Mouse (Mus musculus) heart, embryonic 12.5 days (tissue): ENCODE data around the gene Suv39h2. TPM values are rescaled to one million over a fixed set of nuclear protein-coding genes. Genes with fewer than 3 reads are reported as not detected.

Experiments
- ATAC-seq: fragments of 200-750 bp; cut with Nextera tagmentation; 2 replicates; pipeline ENCODE4 v1.8.0; 2017; ENCODE audit warnings: moderate TSS enrichment, moderate library complexity; ENCODE audit not compliant: insufficient number of reproducible peaks, low FRiP score
- H3K27ac ChIP-seq: fragments of 300-500 bp; sonication (generic); 2 replicates; pipeline ENCODE4 v1.5.1; 2016; ENCODE audit warnings: mild to moderate bottlenecking, moderate library complexity; ENCODE audit not compliant: poor library complexity, severe bottlenecking
- H3K27me3 ChIP-seq: fragments of 300-500 bp; sonication (generic); replicated peaks from 2 replicates; pipeline ENCODE4 v1.6.1; 2016; ENCODE audit warnings: mild to moderate bottlenecking, moderate library complexity
- H3K36me3 ChIP-seq: fragments of 300-500 bp; sonication (generic); 2 replicates; pipeline ENCODE4 v1.6.1; 2016; ENCODE audit warnings: mild to moderate bottlenecking, moderate library complexity
- H3K4me1 ChIP-seq: fragments of 300-500 bp; sonication (generic); replicated peaks from 2 replicates; pipeline ENCODE4 v1.6.1; 2016; ENCODE audit warnings: mild to moderate bottlenecking
- H3K4me2 ChIP-seq: fragments of 300-500 bp; sonication (generic); 2 replicates; pipeline ENCODE4 v1.6.1; 2016; ENCODE audit warnings: mild to moderate bottlenecking, moderate library complexity
- H3K4me3 ChIP-seq: fragments of 300-500 bp; sonication (generic); 2 replicates; pipeline ENCODE4 v1.5.1; 2016; ENCODE audit warnings: mild to moderate bottlenecking
- H3K9ac ChIP-seq: fragments of 300-500 bp; sonication (generic); 2 replicates; pipeline ENCODE4 v1.6.1; 2016; ENCODE audit warnings: mild to moderate bottlenecking, moderate library complexity
- H3K9me3 ChIP-seq: fragments of 300-500 bp; sonication (generic); replicated peaks from 2 replicates; pipeline ENCODE4 v1.6.1; 2016; ENCODE audit warnings: mild to moderate bottlenecking, moderate library complexity
- WGBS: fragments of 180-500 bp; shearing (Covaris S2); methylation state at CpG from one replicate; pipeline ENCODE4 v1.1.7; 2016; 5-methylcytosine and 5-hydroxymethylcytosine counted together
- polyA plus RNA-seq: library from polyadenylated mRNA; unstranded; fragments of >200 nt; fragmentation: Nextera tagmentation; extraction: Ambion mirVana; gene quantifications from 2 replicates; pipeline ENCODE4 v1.2.1, GENCODE M21; 2016

The Suv39h2 gene
- polyA plus RNA-seq = 11.6 and 11.9 TPM in 2 replicates

GRCm38 (mm10) chr2:3474861-3475283 is at the start of gene Suv39h2:
Gene Suv39h2, minus strand, starts transcription at chr2:3475031.
- ATAC-seq = peak; percentile 99
- under 1% methylated on average over 42 of the region's 42 CpGs for whole genome bisulfite sequencing
- Histone ChIP-seq H3K36me3 (0 out of 2 replicates have a peak, but pooled peaks cover under 1% of the 10 kb centered on the region), H3K4me3 (peak within 1 kb of the TSS; percentile 77), H3K4me1 (peaks cover 5% of the 10 kb centered on the region), H3K9me3 (0 out of 2 replicates have a peak, but pooled peaks cover 6% of the 10 kb centered on the region), H3K9ac (peak within 1 kb of the TSS; percentile 87), H3K27ac (peak within 1 kb of the TSS; percentile 87), H3K4me2 (peak within 1 kb of the TSS; percentile 74), H3K27me3 (no peaks in the 10 kb centered on the region)

- no peaks in the 10 kb centered on the region for H3K4me1 ChIP-seq
- ATAC-seq = no peak
- H3K27ac ChIP-seq = no peak overlapping the region
- no peak overlapping the region for H3K9ac ChIP-seq
- WGBS = 70% methylated on average over 4 of the region's 4 CpGs
- H3K36me3 ChIP-seq = no peaks in the 10 kb centered on the region
- H3K27me3 ChIP-seq = no peaks in the 10 kb centered on the region
- no peak overlapping the region for H3K4me2 ChIP-seq
- H3K4me3 ChIP-seq = no peak overlapping the region
- H3K9me3 ChIP-seq = no peaks in the 10 kb centered on the region
Observed at GRCm38 (mm10) chr2:3522558-3522957, 47.7 kb upstream of the Suv39h2 start.

- H3K9ac ChIP-seq = peak within 1 kb of the TSS; percentile 98
- H3K9me3 ChIP-seq = peaks cover 3% of the 10 kb centered on the region; the same call in 1 of the 2 replicates
- peak; percentile 100 for ATAC-seq
- H3K4me3 ChIP-seq = peak within 1 kb of the TSS; percentile 93
- H3K27me3 ChIP-seq = no peaks in the 10 kb centered on the region
- H3K4me1 ChIP-seq = peaks cover 15% of the 10 kb centered on the region
- H3K36me3 ChIP-seq = peaks cover 28% of the 10 kb centered on the region
- peak within 1 kb of the TSS; percentile 97 for H3K4me2 ChIP-seq
- H3K27ac ChIP-seq = peak within 1 kb of the TSS; percentile 84
- WGBS = under 1% methylated on average over 60 of the region's 60 CpGs
Observed at GRCm38 (mm10) chr2:3512552-3513454, 38.0 kb upstream of the Suv39h2 start, which contains the start of the genes Gm45902, Hspa14 and Cdnf. Gene Gm45902, minus strand, starts transcription at chr2:3512790. Gene Hspa14, minus strand, starts transcription at chr2:3512814. Gene Cdnf, plus strand, starts transcription at chr2:3513030.

GRCm38 (mm10) chr2:3512076-3512475 is 37.2 kb upstream of the Suv39h2 start:
- ATAC-seq = no peak

GRCm38 (mm10) chr2:3500886-3501285 is 26.1 kb upstream of the Suv39h2 start:
- Histone ChIP-seq H3K27ac (no peak overlapping the region), H3K9ac (no peak overlapping the region), H3K4me3 (no peak overlapping the region), H3K36me3 (peaks cover 75% of the 10 kb centered on the region), H3K27me3 (no peaks in the 10 kb centered on the region), H3K4me2 (no peak overlapping the region), H3K9me3 (no peaks in the 10 kb centered on the region), H3K4me1 (no peaks in the 10 kb centered on the region)
- no peak for ATAC-seq
- 96% methylated on average over 5 of the region's 5 CpGs for WGBS

More at GRCm38 (mm10) chr2:3512076-3512475, 37.2 kb upstream of the Suv39h2 start:
- 0% methylated on average over 15 of the region's 15 CpGs for WGBS
- no peaks in the 10 kb centered on the region; the same call in 1 of the 2 replicates for H3K9me3 ChIP-seq
- peak overlapping the region; percentile 97 for H3K4me2 ChIP-seq
- H3K36me3 ChIP-seq = peaks cover 35% of the 10 kb centered on the region
- peak overlapping the region; percentile 98 for H3K9ac ChIP-seq
- H3K27me3 ChIP-seq = no peaks in the 10 kb centered on the region
- H3K4me1 ChIP-seq = peaks cover 15% of the 10 kb centered on the region
- H3K27ac ChIP-seq = peak overlapping the region; percentile 84
- peak overlapping the region; percentile 93 for H3K4me3 ChIP-seq

- WGBS = 89% methylated on average over 6 of the region's 6 CpGs
- Histone ChIP-seq H3K27me3 (no peaks in the 10 kb centered on the region), H3K4me3 (no peak overlapping the region), H3K27ac (no peak overlapping the region), H3K36me3 (peaks cover 74% of the 10 kb centered on the region), H3K9me3 (no peaks in the 10 kb centered on the region), H3K4me1 (no peaks in the 10 kb centered on the region), H3K4me2 (no peak overlapping the region), H3K9ac (no peak overlapping the region)
- no peak for ATAC-seq
Observed at GRCm38 (mm10) chr2:3499543-3499942, 24.7 kb upstream of the Suv39h2 start.

GRCm38 (mm10) chr2:3493833-3494409 is 19.1 kb upstream of the Suv39h2 start:
- Histone ChIP-seq H3K9me3 (no peaks in the 10 kb centered on the region), H3K9ac (no peak overlapping the region), H3K4me1 (no peaks in the 10 kb centered on the region), H3K27me3 (no peaks in the 10 kb centered on the region), H3K4me2 (no peak overlapping the region), H3K27ac (no peak overlapping the region), H3K4me3 (no peak overlapping the region), H3K36me3 (peaks cover 78% of the 10 kb centered on the region)
- WGBS = 85% methylated on average over 3 of the region's 3 CpGs
- no peak for ATAC-seq

GRCm38 (mm10) chr2:3489816-3490215 is 15.0 kb upstream of the Suv39h2 start:
- peaks cover 49% of the 10 kb centered on the region for H3K36me3 ChIP-seq
- no peaks in the 10 kb centered on the region for H3K4me1 ChIP-seq
- 91% methylated on average over 3 of the region's 3 CpGs for WGBS
- no peaks in the 10 kb centered on the region for H3K9me3 ChIP-seq
- H3K4me3 ChIP-seq = no peak overlapping the region
- no peak for ATAC-seq
- H3K27me3 ChIP-seq = no peaks in the 10 kb centered on the region
- no peak overlapping the region for H3K9ac ChIP-seq
- no peak overlapping the region for H3K27ac ChIP-seq
- H3K4me2 ChIP-seq = no peak overlapping the region

GRCm38 (mm10) chr2:3480239-3480638 is 5.4 kb upstream of the Suv39h2 start:
- Histone ChIP-seq H3K4me2 (no peak overlapping the region), H3K36me3 (no peaks in the 10 kb centered on the region), H3K9ac (no peak overlapping the region), H3K9me3 (0 out of 2 replicates have a peak, but pooled peaks cover 6% of the 10 kb centered on the region), H3K4me1 (no peaks in the 10 kb centered on the region), H3K27me3 (no peaks in the 10 kb centered on the region), H3K27ac (no peak overlapping the region), H3K4me3 (no peak overlapping the region)
- ATAC-seq = no peak
- WGBS = 67% methylated on average over 3 of the region's 3 CpGs

GRCm38 (mm10) chr2:3475746-3476251 is 968 bp upstream of the Suv39h2 start:
- Histone ChIP-seq H3K4me3 (no peak overlapping the region), H3K36me3 (no peaks in the 10 kb centered on the region), H3K9ac (no peak overlapping the region), H3K9me3 (0 out of 2 replicates have a peak, but pooled peaks cover 6% of the 10 kb centered on the region), H3K4me2 (peak overlapping the region; percentile 74), H3K27ac (no peak overlapping the region), H3K4me1 (peaks cover 5% of the 10 kb centered on the region), H3K27me3 (no peaks in the 10 kb centered on the region)
- WGBS = 66% methylated on average over 3 of the region's 3 CpGs
- ATAC-seq = no peak

- peak overlapping the region; percentile 87 for H3K27ac ChIP-seq
- H3K27me3 ChIP-seq = no peaks in the 10 kb centered on the region
- H3K4me3 ChIP-seq = peak overlapping the region; percentile 77
- H3K9me3 ChIP-seq = 0 out of 2 replicates have a peak, but pooled peaks cover 4% of the 10 kb centered on the region
- H3K4me1 ChIP-seq = peaks cover 5% of the 10 kb centered on the region
- peak; percentile 63 for ATAC-seq
- H3K4me2 ChIP-seq = peak overlapping the region; percentile 74
- peak overlapping the region; percentile 87 for H3K9ac ChIP-seq
- under 1% methylated on average over 46 of the region's 46 CpGs for WGBS
- peaks cover 3% of the 10 kb centered on the region; the same call in 1 of the 2 replicates for H3K36me3 ChIP-seq
Observed at GRCm38 (mm10) chr2:3474361-3474805, 448 bp downstream of the Suv39h2 start.
